Mouse (Mus musculus) neutrophil, adult 5-6 weeks (primary cell): Measurements from ENCODE around the gene Tfip11. TPM values are rescaled to one million over a fixed set of nuclear protein-coding genes. Genes with fewer than 3 reads are reported as not detected.
A peak's percentile ranks its signal among the peaks of the same experiment; 100 is the strongest.

Experiments
- ATAC-seq: fragments of 151-379, 151-347 bp; 2 replicates; pipeline ENCODE4 v1.8.0; 2017; ENCODE audit warnings: mild to moderate bottlenecking, moderate TSS enrichment; ENCODE audit not compliant: insufficient number of reproducible peaks, poor library complexity, low FRiP score, severe bottlenecking; ENCODE audit errors: extremely low read depth
- total RNA-seq: library from RNA; stranded (forward); fragments of 200-1000 nt; gene quantifications from 2 replicates; pipeline ENCODE4 v1.2.3, GENCODE M21; 2017

Tfip11 gene
- total RNA-seq, 1 experiment from 2014 or later, result 34.3 TPM

DNA sequence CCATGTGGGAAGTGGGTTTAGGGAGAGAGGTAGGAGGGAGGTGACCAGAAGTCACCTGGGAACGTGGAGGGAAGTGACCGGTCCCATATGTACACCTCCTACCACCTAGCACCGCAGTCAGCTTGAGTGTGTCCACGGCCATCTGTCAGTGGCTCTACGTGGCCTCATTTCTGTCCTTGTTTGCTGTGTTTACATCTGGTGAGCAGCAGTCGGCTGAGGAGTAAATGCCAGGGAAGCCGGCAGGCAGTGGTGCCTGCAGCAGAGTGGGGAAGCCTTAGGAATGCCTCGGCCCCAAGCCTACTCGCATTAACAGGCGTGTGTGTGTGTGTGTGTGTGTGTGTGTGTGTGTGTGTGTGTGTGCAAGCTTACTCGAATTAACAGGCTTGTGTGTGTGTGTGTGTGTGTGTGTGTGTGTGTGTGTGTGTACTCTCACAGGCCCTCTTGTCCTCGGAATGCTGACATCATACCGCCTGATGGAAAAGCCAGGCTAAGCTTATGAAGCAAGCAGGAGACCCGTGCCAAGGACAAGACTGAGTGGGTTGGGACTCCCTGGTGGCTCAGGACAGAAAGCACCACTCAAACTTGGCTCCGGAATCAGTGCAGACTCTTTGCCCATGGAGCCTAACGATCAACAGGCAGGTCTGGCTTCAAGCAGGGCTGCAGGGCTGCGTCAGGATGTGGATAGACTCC, 56.6 kb downstream of the Tfip11 start:
- no peak for ATAC-seq

DNA sequence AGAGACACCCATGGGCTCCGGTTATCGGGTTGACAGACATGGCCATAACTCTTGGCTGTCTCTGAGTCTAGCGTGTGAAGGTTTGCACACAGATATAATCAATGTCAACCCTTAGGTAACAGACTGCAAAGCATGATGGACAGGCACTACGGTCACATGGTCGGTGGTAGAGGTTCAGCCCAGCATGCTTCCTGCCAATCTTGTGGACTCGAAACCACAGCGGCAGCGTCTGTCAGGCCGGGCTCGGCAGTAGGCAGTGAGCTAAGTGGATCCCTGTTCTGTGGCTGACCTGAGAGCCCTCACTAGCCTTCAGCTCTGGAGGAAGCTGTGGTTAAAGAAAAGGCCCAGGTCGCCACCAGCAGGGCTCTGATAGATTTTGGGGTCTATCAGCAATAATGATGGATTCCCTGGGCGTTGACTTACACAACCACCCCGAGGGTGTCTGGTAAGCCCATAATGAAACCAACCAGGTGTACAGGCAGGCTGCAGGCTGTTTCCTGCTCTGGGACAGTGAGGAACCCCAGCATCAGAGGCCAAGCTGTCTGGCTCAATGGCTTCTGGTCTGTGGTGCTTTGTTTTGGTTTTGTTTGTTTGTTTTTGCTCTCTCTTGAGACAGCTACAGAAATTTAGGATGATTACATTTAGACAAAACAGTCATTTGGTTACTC, 58.8 kb downstream of the Tfip11 start:
- ATAC-seq, result peak; percentile 42

GRCm38 (mm10) chr5:112385973-112386372, 59.8 kb downstream of the Tfip11 start:
- no peak for ATAC-seq

Other genes starting within 250 kb of the Tfip11 start
- gene Cryba4, start 73.8 kb upstream of the Tfip11 start, total RNA-seq, result 1.2 and 2.9 TPM in 2 replicates
- gene Crybb1, start 70.5 kb upstream of the Tfip11 start, total RNA-seq, result not detected in 2 replicates
- 46.1 and 53.4 TPM in 2 replicates for gene Tpst2, start 49.7 kb upstream of the Tfip11 start, total RNA-seq
- 11.1 and 18.3 TPM in 2 replicates for gene Srrd, start 16.7 kb downstream of the Tfip11 start, total RNA-seq
- 18.3 and 18.4 TPM in 2 replicates for gene Hps4, start 16.7 kb downstream of the Tfip11 start, total RNA-seq
- gene Gm6583, start 29.7 kb downstream of the Tfip11 start, total RNA-seq, result 0.12 TPM in 1 of 2 replicates, not detected in the other
- gene Asphd2, start 68.5 kb downstream of the Tfip11 start, total RNA-seq, result not detected in 2 replicates
- not detected in 2 replicates for gene Gm6588, start 123.1 kb downstream of the Tfip11 start, total RNA-seq